Mouse (Mus musculus): ENCODE results near the gene Nf1. TPM values are rescaled to one million over a fixed set of nuclear protein-coding genes. Genes with fewer than 3 reads are reported as not detected.

The Nf1 gene
- total and polyA plus RNA-seq, 3 experiments: 8.5 to 30.9 (median 30.5) TPM

DNA sequence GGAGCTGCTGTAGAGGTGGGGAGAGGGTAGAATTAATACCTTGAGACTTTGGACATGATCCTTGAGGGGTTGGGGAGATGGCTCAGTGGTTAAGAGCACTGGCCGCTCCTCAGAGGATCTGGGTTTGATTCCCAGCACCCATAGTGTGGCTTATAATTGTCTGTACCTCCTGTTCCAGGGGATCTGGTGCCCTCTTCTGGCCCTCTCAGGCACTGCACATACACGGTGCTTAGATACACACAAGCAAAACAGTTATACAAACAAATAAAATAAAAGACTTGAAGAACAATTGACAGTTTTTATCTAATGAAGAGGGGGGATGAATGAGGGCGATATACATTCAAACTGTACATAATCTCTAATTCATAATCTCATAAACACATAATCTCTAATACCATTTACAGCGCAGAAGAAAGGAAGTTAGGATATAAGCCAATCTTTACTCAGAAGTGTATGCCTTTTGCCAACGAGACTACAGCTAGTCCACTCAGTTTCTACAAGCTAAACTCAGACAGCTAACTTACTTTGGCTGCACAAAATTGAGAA is 2.7 kb upstream of the Nf1 start:
- no peaks in the 10 kb centered on the region for H3K79me2 ChIP-seq (replicated peaks; ENCODE audit: control insufficient read depth, insufficient read depth, low read length)
- no peak overlapping the region for H3K27ac ChIP-seq
- H3K27me3 ChIP-seq (ENCODE audit: control insufficient read depth, insufficient read depth, low read length): no peaks in the 10 kb centered on the region
- WGBS: 94% methylated on average over 5 of the region's 5 CpGs
- TF ChIP-seq EP300 (IDR thresholded peaks at IDR 0.05; ENCODE audit: insufficient read depth, low read depth, low read length) (no peak), CTCF (IDR thresholded peaks at IDR 0.05) (peak; percentile 63)
- H3K4me3 ChIP-seq: no peak overlapping the region
- 0 out of 2 replicates have a peak, but pooled peaks cover 2% of the 10 kb centered on the region for H3K36me3 ChIP-seq (ENCODE audit: control insufficient read depth, insufficient read depth, low read length)
- H3K9ac ChIP-seq (ENCODE audit: low read depth, low read length): no peak overlapping the region
- DNase-seq: no peak
- intact Hi-C loops (cut with DNase I): loop anchor here (5.0 kb wide), 1 partner anchor 61 kb away; no protein-coding TSS in a partner anchor
- H3K4me1 ChIP-seq (ENCODE audit: control insufficient read depth, insufficient read depth, low read length): peaks cover 6% of the 10 kb centered on the region

GRCm38 (mm10) chr11:79338621-79339020 is 872 bp upstream of the Nf1 start:
- Histone ChIP-seq H3K79me2 (replicated peaks; ENCODE audit: control insufficient read depth, insufficient read depth, low read length) (no peaks in the 10 kb centered on the region), H3K9ac (ENCODE audit: low read depth, low read length) (peak overlapping the region; percentile 38), H3K27ac (peak overlapping the region; percentile 98), H3K4me3 (peak overlapping the region; percentile 80), H3K4me1 (ENCODE audit: control insufficient read depth, insufficient read depth, low read length) (peaks cover 6% of the 10 kb centered on the region), H3K36me3 (ENCODE audit: control insufficient read depth, insufficient read depth, low read length) (0 out of 2 replicates have a peak, but pooled peaks cover 2% of the 10 kb centered on the region), H3K27me3 (ENCODE audit: control insufficient read depth, insufficient read depth, low read length) (no peaks in the 10 kb centered on the region)
- 47% methylated on average over 4 of the region's 4 CpGs for WGBS
- intact Hi-C loops (cut with DNase I): loop anchor here (5.0 kb wide), 1 partner anchor 59 kb away; no protein-coding TSS in a partner anchor
- peak in 1 of 2 experiments; percentile 24 for DNase-seq
- no peak for TF ChIP-seq EP300 (IDR thresholded peaks at IDR 0.05; ENCODE audit: insufficient read depth, low read depth, low read length)
- TF ChIP-seq CTCF (IDR thresholded peaks at IDR 0.05): no peak
- TF ChIP-seq POLR2A (IDR thresholded peaks at IDR 0.05; ENCODE audit: insufficient read depth, low read depth, low read length): no peak

GRCm38 (mm10) chr11:79339808-79340781 is 602 bp downstream of the Nf1 start:
- WGBS: under 1% methylated on average over 54 of the region's 63 CpGs
- TF ChIP-seq POLR2A (IDR thresholded peaks at IDR 0.05; ENCODE audit: insufficient read depth, low read depth, low read length) (no peak), CTCF (IDR thresholded peaks at IDR 0.05) (no peak), EP300 (IDR thresholded peaks at IDR 0.05; ENCODE audit: insufficient read depth, low read depth, low read length) (no peak)
- DNase-seq: peak; percentile 18 to 45
- intact Hi-C loops (cut with DNase I): loop anchor here (5.0 kb wide), 1 partner anchor 57 kb away; no protein-coding TSS in a partner anchor
- H3K27me3 ChIP-seq (ENCODE audit: control insufficient read depth, insufficient read depth, low read length): no peaks in the 10 kb centered on the region
- peaks cover 6% of the 10 kb centered on the region for H3K4me1 ChIP-seq (ENCODE audit: control insufficient read depth, insufficient read depth, low read length)
- no peaks in the 10 kb centered on the region for H3K79me2 ChIP-seq (replicated peaks; ENCODE audit: control insufficient read depth, insufficient read depth, low read length)
- peak overlapping the region; percentile 80 for H3K4me3 ChIP-seq
- H3K27ac ChIP-seq: peak overlapping the region; percentile 98
- H3K9ac ChIP-seq (ENCODE audit: low read depth, low read length): peak overlapping the region; percentile 97
- H3K36me3 ChIP-seq (ENCODE audit: control insufficient read depth, insufficient read depth, low read length): 0 out of 2 replicates have a peak, but pooled peaks cover 2% of the 10 kb centered on the region

DNA sequence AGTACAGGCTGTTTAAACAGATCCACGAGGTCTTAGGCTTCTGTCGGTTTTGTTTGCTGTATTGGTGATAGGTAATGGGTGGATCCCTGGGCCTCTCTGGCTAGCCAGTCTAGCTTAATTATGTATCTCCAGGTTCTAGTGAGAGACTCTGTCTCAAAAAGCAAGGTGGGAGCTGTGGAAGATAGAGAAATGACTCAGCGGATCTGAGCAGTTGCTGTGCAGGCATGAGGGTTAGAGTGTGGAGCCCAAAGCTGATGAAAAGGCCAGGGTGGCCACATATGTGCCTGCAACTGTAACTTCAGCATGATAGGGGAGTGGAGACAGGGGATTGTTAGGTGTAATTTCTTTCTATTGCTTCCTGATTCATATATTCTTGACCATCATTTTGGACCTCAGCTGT is 17.5 kb downstream of the Nf1 start:
- H3K36me3 ChIP-seq (ENCODE audit: control insufficient read depth, insufficient read depth, low read length): peaks cover 5% of the 10 kb centered on the region; the same call in 1 of the 2 replicates
- H3K27me3 ChIP-seq (ENCODE audit: control insufficient read depth, insufficient read depth, low read length): no peaks in the 10 kb centered on the region
- peaks cover 8% of the 10 kb centered on the region for H3K79me2 ChIP-seq (replicated peaks; ENCODE audit: control insufficient read depth, insufficient read depth, low read length)
- no peak overlapping the region for H3K4me3 ChIP-seq
- intact Hi-C loops (cut with DNase I): no loop called here
- no peak overlapping the region for H3K27ac ChIP-seq
- H3K9ac ChIP-seq (ENCODE audit: low read depth, low read length): no peak overlapping the region
- no peak for DNase-seq
- WGBS: 84% methylated on average over 3 of the region's 3 CpGs
- TF ChIP-seq CTCF (IDR thresholded peaks at IDR 0.05): no peak
- TF ChIP-seq POLR2A (IDR thresholded peaks at IDR 0.05; ENCODE audit: insufficient read depth, low read depth, low read length): no peak
- TF ChIP-seq EP300 (IDR thresholded peaks at IDR 0.05; ENCODE audit: insufficient read depth, low read depth, low read length): no peak
- peaks cover 2% of the 10 kb centered on the region for H3K4me1 ChIP-seq (ENCODE audit: control insufficient read depth, insufficient read depth, low read length)

DNA sequence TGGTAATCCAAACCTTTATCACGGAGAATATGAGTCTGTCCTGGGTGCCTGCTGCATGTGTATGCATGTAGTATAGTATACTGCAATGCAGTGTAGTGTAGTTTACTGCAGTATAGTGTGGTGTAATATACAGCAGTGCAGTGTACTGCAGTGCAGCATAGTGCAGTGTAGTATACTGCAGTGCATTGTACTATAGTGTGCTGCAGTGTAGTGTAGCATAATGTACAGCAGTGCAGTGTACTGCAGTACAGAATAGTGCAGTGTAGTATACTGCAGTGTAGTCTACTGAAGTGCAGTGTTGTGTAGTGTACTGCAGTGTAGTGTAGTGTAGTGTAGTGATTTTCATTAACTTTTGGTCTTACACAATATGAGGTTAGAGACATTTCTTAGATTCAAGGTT is 17.9 kb downstream of the Nf1 start:
- Histone ChIP-seq H3K9ac (ENCODE audit: low read depth, low read length) (no peak overlapping the region), H3K79me2 (replicated peaks; ENCODE audit: control insufficient read depth, insufficient read depth, low read length) (peaks cover 8% of the 10 kb centered on the region), H3K4me1 (ENCODE audit: control insufficient read depth, insufficient read depth, low read length) (peaks cover 2% of the 10 kb centered on the region), H3K4me3 (no peak overlapping the region), H3K27me3 (ENCODE audit: control insufficient read depth, insufficient read depth, low read length) (no peaks in the 10 kb centered on the region), H3K27ac (no peak overlapping the region), H3K36me3 (ENCODE audit: control insufficient read depth, insufficient read depth, low read length) (peaks cover 5% of the 10 kb centered on the region; the same call in 1 of the 2 replicates)
- no peak for TF ChIP-seq CTCF (IDR thresholded peaks at IDR 0.05)
- no peak for TF ChIP-seq POLR2A (IDR thresholded peaks at IDR 0.05; ENCODE audit: insufficient read depth, low read depth, low read length)
- TF ChIP-seq EP300 (IDR thresholded peaks at IDR 0.05; ENCODE audit: insufficient read depth, low read depth, low read length): no peak
- 90% methylated on average over 1 of the region's 1 CpGs for WGBS
- intact Hi-C loops (cut with DNase I): no loop called here
- no peak for DNase-seq

All from heart, adult 2 months (tissue).